Mouse (Mus musculus): ENCODE measurements around the gene Guk1. TPM values are rescaled to one million over a fixed set of nuclear protein-coding genes. Genes with fewer than 3 reads are reported as not detected.

The Guk1 gene
- polyA plus RNA-seq (2017; shearing (Covaris generic)), result 56.0 TPM

GRCm38 (mm10) chr11:59192059-59192386 lies at the start of gene Guk1:
Guk1 (minus strand) TSS chr11:59192212.

GRCm38 (mm10) chr11:59228122-59228953 lies 36.3 kb upstream of the Guk1 start, which contains the start of gene Arf1:
Arf1 (minus strand) TSS chr11:59228270.

GRCm38 (mm10) chr11:59208153-59208831 lies 16.3 kb upstream of the Guk1 start, which contains the start of gene 2310033P09Rik:
2310033P09Rik (plus strand) TSS chr11:59208321.

GRCm38 (mm10) chr11:59202081-59202995 lies 10.3 kb upstream of the Guk1 start, which contains the start of gene Mrpl55:
Mrpl55 (plus strand) TSS chr11:59202486.

GRCm38 (mm10) chr11:59182864-59183331 lies 9.1 kb downstream of the Guk1 start, which contains the start of gene Gjc2:
Gjc2 (minus strand) TSS chr11:59183213.

GRCm38 (mm10) chr11:59163255-59164236 lies 28.5 kb downstream of the Guk1 start, which contains the start of gene Iba57:
Iba57 (minus strand) TSS chr11:59163739.

DNA sequence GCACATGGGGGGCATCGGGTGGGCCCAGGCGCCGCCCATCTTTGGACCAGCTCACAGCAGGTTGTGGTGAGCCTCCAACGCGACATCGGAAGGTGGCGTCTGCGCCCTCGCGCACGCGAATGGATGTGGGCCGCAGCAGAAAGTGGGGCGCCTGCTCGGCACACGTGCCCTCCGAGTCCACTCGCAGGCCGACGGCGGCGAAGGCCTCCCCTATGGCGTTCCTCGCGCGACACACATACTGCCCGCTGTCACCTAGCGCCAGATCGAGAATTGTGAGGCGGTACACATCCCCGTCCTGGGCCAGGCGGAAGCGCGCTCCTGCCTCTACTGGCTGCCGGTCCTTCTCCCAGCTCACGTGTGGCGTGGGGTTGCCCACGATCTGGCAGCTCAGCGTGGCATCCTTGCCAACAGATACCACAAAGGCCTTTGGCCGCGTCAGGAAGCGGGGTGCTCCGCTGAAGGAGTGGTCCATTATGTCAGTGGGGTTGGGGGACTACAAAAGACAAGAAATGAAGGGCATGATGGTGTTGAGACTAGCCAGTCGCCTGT lies 56.0 kb downstream of the Guk1 start, which contains the start of gene Obscn:
Obscn (minus strand) TSS at position 499 of the 549 bp plus-strand sequence.

Other genes starting within 250 kb of the Guk1 start
- 13.5 TPM for gene Hist3h2ba, start 243.3 kb downstream of the Guk1 start, polyA plus RNA-seq (2017; shearing (Covaris generic))
- gene Hist3h2a, start 237.5 kb downstream of the Guk1 start, polyA plus RNA-seq (2017; shearing (Covaris generic)), result 23.4 TPM
- gene Trim17, start 237.5 kb downstream of the Guk1 start, polyA plus RNA-seq (2017; shearing (Covaris generic)), result 0.30 TPM
- 35.4 TPM for gene Trim11, start 214.1 kb downstream of the Guk1 start, polyA plus RNA-seq (2017; shearing (Covaris generic))
- gene Obscn, start 55.8 kb downstream of the Guk1 start, polyA plus RNA-seq (2017; shearing (Covaris generic)), result not detected
- gene Iba57, start 28.5 kb downstream of the Guk1 start, polyA plus RNA-seq (2017; shearing (Covaris generic)), result 16.7 TPM
- gene Gjc2, start 9.0 kb downstream of the Guk1 start, polyA plus RNA-seq (2017; shearing (Covaris generic)), result not detected
- 20.8 TPM for gene Mrpl55, start 10.3 kb upstream of the Guk1 start, polyA plus RNA-seq (2017; shearing (Covaris generic))
- 43.8 TPM for gene 2310033P09Rik, start 16.1 kb upstream of the Guk1 start, polyA plus RNA-seq (2017; shearing (Covaris generic))
- gene Arf1, start 36.1 kb upstream of the Guk1 start, polyA plus RNA-seq (2017; shearing (Covaris generic)), result 584 TPM
- gene Wnt3a, start 98.5 kb upstream of the Guk1 start, polyA plus RNA-seq (2017; shearing (Covaris generic)), result not detected
- gene Wnt9a, start 114.7 kb upstream of the Guk1 start, polyA plus RNA-seq (2017; shearing (Covaris generic)), result not detected
- gene Prss38, start 183.4 kb upstream of the Guk1 start, polyA plus RNA-seq (2017; shearing (Covaris generic)), result not detected

All from effector memory CD4-positive, alpha-beta T cell, adult 5 months (primary cell).